Mouse (Mus musculus) urinary bladder, postnatal 0 days (tissue): ENCODE results near the gene F830045P16Rik. TPM values are rescaled to one million over a fixed set of nuclear protein-coding genes. Genes with fewer than 3 reads are reported as not detected.

Experiments used
- polyA plus RNA-seq: library from polyadenylated mRNA; unstranded; fragments of >200 nt; fragmentation: Nextera tagmentation; extraction: Ambion mirVana; gene quantifications from 2 replicates; pipeline ENCODE4 v1.2.1, GENCODE M21; 2015

F830045P16Rik gene
- polyA plus RNA-seq = not detected in 2 replicates

DNA sequence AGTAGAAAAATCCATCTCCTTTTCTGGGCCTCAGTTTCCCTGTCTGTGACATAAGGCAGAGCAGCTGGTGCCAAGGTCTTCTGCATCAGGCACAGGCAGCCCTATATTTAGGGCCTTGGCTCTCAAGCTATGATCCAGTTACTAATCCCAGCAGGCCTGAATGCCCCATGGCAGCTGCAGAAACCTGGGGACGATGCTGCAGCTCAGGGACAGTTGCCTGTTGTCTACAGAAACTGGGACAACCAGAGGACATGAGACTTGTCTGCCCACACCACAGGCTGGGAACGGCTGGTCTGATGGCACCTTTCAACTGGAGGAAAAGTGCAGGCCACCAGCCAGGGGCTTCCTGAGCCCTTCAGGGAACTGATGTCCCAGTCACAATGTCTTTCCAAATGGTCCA is at the start of gene F830045P16Rik:
Gene F830045P16Rik (minus strand): TSS at position 226 of the 400 bp plus-strand sequence.

Other genes with a start within 250 kb of the F830045P16Rik start
- gene Ckap2l, start 239.4 kb downstream of the F830045P16Rik start, polyA plus RNA-seq = 8.4 and 14.4 TPM in 2 replicates
- gene Il1a, start 226.6 kb downstream of the F830045P16Rik start, polyA plus RNA-seq = 0.11 and 1.9 TPM in 2 replicates
- gene Il1b, start 165.5 kb downstream of the F830045P16Rik start, polyA plus RNA-seq = 0.40 and 1.8 TPM in 2 replicates
- 16.6 and 21.2 TPM in 2 replicates for gene Sirpa, start 56.2 kb upstream of the F830045P16Rik start, polyA plus RNA-seq
- gene Pdyn, start 163.2 kb upstream of the F830045P16Rik start, polyA plus RNA-seq = not detected in 2 replicates